Mouse (Mus musculus): ENCODE data around the gene Hesx1.

DNA sequence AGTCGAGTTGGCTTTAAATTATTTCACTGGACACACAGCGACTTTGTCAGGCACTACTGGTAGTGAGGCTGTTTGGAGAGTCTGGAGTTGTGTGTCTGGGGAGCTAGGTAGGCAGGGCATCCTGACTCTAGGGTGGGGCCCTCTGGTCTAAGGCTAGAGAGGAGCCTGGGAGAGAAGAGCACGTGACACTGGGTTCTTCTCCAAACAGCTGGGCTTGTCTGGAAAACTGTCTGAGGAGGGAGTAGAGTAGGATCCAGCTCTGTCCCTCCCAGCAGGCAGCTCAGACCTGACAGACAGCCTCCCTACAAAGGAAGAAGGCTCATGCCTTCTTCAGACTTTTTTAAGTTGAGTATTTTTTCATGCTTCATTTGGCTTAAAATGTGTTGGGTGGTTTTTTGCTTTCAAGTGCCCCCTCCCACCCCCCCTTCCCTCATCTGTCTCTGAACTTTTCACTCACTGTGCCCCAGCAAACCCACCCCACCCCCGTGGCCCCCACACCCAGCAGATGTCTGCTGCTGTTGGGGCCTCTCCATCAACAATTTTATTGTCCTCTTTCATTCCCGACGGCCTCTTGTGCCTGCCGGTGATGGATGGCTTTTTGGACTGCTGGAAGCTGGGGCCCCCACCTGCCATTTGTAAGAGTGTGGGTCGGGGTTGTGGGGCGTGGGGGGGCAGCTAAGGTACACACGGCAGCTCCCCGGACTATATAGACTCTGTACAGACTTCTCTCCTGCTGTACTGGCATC, 50.2 kb downstream of the Hesx1 start:
- no peak for TF ChIP-seq CTCF (IDR thresholded peaks at IDR 0.05; ENCODE audit: borderline replicate concordance, insufficient read depth, low read depth, low read length)
- no peak for TF ChIP-seq POLR2A (IDR thresholded peaks at IDR 0.05; ENCODE audit: borderline replicate concordance, insufficient read depth, low read length)
